Mouse (Mus musculus): ENCODE results near the gene Jak1. TPM values are rescaled to one million over a fixed set of nuclear protein-coding genes. Genes with fewer than 3 reads are reported as not detected.

Jak1 gene
- polyA plus RNA-seq, 2 experiments, result 19.8 to 38.2 TPM

DNA sequence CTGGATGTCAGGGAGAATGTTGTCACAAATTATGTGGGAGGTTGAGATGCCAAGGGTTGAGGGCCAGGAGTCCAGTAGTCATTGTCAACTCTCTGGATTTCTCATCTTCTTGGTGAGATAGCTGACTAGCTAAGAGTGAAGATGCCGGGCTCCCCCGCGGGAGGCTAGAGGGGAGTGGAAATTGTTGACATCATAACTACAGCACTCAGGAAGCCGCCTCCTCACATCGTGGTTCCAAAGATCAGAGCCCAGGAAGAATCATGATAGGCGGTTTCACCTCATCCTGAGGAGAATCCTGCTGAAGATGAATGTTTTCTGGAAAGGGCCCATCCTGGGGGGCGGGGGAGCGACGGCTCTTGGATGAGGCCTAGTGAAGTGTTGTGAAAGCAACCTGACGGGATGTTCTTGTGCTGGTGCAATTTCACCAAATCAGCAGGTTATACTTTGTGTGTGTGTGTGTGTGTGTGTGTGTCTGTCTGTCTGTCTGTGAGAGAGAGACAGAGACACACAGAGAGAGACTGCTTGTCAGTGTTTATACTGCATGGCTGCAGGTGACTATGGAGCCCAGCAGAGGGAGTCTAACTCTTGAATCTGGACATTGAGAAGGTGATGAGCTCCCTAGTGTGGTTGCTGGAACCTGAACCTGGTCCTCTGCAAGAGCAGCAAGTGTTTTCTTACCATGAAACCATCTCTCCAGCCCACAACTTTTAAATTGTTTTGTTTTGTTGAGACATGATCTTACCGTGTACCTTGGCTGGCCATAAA lies 118.0 kb downstream of the Jak1 start:
- Histone ChIP-seq H3K9ac (replicated peaks) (no peak overlapping the region), H3K4me1 (replicated peaks; ENCODE audit: control insufficient read depth in 2 of 2, insufficient read depth in 2 of 2, low read length in 1 of 2) (no peaks in the 10 kb centered on the region), H3K27me3 (ENCODE audit: control insufficient read depth, insufficient read depth, low read length) (no peaks in the 10 kb centered on the region), H3K4me3 (ENCODE audit: insufficient read depth in 1 of 2, low read depth in 2 of 2, low read length in 2 of 2) (no peak overlapping the region), H3K9me3 (ENCODE audit: control insufficient read depth, low read length) (no peaks in the 10 kb centered on the region), H3K36me3 (replicated peaks; ENCODE audit: control insufficient read depth, insufficient read depth, low read depth) (no peaks in the 10 kb centered on the region; the same call in none of the 2 replicates), H3K27ac (no peak overlapping the region), H3K4me2 (ENCODE audit: low read depth) (no peak overlapping the region)
- no peak for ATAC-seq (ENCODE audit: insufficient read depth)
- TF ChIP-seq CTCF (IDR thresholded peaks at IDR 0.05; ENCODE audit: low read depth) (peak; percentile 33; the same call in 1 of the 2 replicates), EP300 (IDR thresholded peaks at IDR 0.05; ENCODE audit: low read depth) (no peak)
- 71% methylated on average over 11 of the region's 11 CpGs for WGBS (ENCODE audit: insufficient replicate concordance)
- no peak for DNase-seq (ENCODE audit: low read depth in 3 of 3, low spot score in 3 of 3)

DNA sequence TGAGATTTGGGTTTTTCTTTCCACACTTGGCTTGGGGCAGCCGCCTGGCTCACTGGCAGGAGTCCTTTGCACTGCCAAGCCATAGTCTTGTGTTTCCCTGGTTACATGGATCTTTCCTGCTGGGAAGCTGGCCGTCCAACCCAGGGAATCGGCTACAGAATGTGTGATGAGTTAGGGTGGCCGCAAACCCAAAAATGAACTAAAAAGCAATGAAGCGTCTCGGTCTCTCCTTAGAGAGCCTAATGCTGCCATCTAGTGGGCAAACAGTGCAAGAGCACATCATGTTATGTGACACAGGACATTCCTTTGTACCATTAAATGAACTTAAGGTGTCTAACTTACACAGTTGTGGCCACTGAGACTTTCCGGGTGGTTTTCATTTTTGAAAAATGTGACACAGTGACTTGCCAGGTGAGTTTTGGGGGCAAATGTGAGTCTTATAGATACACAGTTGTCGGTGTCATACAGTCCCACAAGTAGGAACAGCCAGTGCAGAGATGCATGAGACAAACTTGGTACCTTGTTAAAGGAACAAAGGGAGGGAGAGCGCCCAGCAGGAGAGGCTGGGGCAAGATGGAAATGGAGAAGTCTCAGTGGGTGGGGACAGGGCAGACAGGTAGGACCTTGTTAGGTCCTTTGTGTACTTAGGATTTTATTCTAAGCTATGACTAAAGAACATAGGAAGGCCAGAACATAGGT lies 118.9 kb downstream of the Jak1 start:
- Histone ChIP-seq H3K4me1 (replicated peaks; ENCODE audit: control insufficient read depth in 2 of 2, insufficient read depth in 2 of 2, low read length in 1 of 2) (no peaks in the 10 kb centered on the region), H3K9me3 (ENCODE audit: control insufficient read depth, low read length) (no peaks in the 10 kb centered on the region), H3K27me3 (ENCODE audit: control insufficient read depth, insufficient read depth, low read length) (no peaks in the 10 kb centered on the region), H3K4me2 (ENCODE audit: low read depth) (no peak overlapping the region), H3K36me3 (replicated peaks; ENCODE audit: control insufficient read depth, insufficient read depth, low read depth) (no peaks in the 10 kb centered on the region; the same call in 1 of the 2 replicates), H3K4me3 (ENCODE audit: insufficient read depth in 1 of 2, low read depth in 2 of 2, low read length in 2 of 2) (no peak overlapping the region), H3K9ac (replicated peaks) (no peak overlapping the region), H3K27ac (no peak overlapping the region)
- 31% methylated on average over 9 of the region's 9 CpGs for WGBS (ENCODE audit: insufficient replicate concordance)
- TF ChIP-seq CTCF (IDR thresholded peaks at IDR 0.05; ENCODE audit: low read depth) (peak; percentile 88), EP300 (IDR thresholded peaks at IDR 0.05; ENCODE audit: low read depth) (no peak)
- DNase-seq (ENCODE audit: low read depth in 3 of 3, low spot score in 3 of 3) (peak; percentile 34 to 37 (median 37)), ATAC-seq (ENCODE audit: insufficient read depth) (no peak)

DNA sequence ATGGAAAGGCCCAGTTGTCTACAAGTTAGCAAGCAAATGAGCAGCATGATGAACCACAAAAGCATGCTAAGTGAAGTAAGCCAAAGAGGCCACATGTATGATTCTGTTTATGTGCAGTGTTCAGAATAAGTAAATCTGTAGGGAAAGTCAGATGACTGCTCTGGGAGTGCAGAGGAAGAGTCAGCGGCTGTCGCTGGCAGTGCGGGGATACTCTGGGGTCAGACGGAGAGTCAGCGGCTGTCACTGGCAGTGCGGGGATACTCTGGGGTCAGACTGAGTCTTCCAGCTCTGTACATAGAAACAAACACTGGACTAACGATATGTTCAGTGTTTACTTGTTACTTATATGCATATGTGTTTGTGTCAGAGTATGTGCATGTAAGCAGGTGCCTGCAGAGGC lies 120.3 kb downstream of the Jak1 start:
- ATAC-seq (ENCODE audit: insufficient read depth) (no peak), DNase-seq (ENCODE audit: low read depth in 3 of 3, low spot score in 3 of 3) (no peak)
- no peaks in the 10 kb centered on the region for H3K9me3 ChIP-seq (ENCODE audit: control insufficient read depth, low read length)
- H3K4me2 ChIP-seq (ENCODE audit: low read depth), result no peak overlapping the region
- H3K9ac ChIP-seq (replicated peaks), result no peak overlapping the region
- 78% methylated on average over 7 of the region's 7 CpGs for WGBS (ENCODE audit: insufficient replicate concordance)
- no peak overlapping the region for H3K27ac ChIP-seq
- H3K27me3 ChIP-seq (ENCODE audit: control insufficient read depth, insufficient read depth, low read length), result no peaks in the 10 kb centered on the region
- no peak overlapping the region for H3K4me3 ChIP-seq (ENCODE audit: insufficient read depth in 1 of 2, low read depth in 2 of 2, low read length in 2 of 2)
- TF ChIP-seq CTCF (IDR thresholded peaks at IDR 0.05; ENCODE audit: low read depth) (no peak), EP300 (IDR thresholded peaks at IDR 0.05; ENCODE audit: low read depth) (no peak)
- no peaks in the 10 kb centered on the region for H3K36me3 ChIP-seq (replicated peaks; ENCODE audit: control insufficient read depth, insufficient read depth, low read depth)
- H3K4me1 ChIP-seq (replicated peaks; ENCODE audit: control insufficient read depth in 2 of 2, insufficient read depth in 2 of 2, low read length in 1 of 2), result no peaks in the 10 kb centered on the region

DNA sequence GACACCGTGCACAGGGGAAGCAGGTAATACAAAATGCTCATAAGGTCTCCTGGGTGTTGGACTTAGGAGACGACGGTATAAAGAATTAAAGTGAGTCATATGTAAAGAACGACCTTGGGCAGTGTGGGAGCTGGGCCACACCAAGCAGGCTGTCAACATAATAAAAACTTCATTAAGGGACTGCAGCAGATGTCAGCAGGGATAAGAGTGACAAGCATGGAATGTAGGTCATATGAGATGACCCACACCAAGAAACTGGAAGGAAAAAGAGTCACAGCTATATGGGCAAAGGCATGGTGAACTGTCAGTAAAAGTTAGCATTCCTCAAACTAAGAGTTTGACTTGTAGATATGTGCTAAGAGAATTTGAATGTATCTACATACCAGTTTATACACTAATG lies 120.7 kb downstream of the Jak1 start:
- Histone ChIP-seq H3K4me2 (ENCODE audit: low read depth) (no peak overlapping the region), H3K27me3 (ENCODE audit: control insufficient read depth, insufficient read depth, low read length) (no peaks in the 10 kb centered on the region), H3K9me3 (ENCODE audit: control insufficient read depth, low read length) (no peaks in the 10 kb centered on the region), H3K4me3 (ENCODE audit: insufficient read depth in 1 of 2, low read depth in 2 of 2, low read length in 2 of 2) (no peak overlapping the region), H3K36me3 (replicated peaks; ENCODE audit: control insufficient read depth, insufficient read depth, low read depth) (no peaks in the 10 kb centered on the region), H3K4me1 (replicated peaks; ENCODE audit: control insufficient read depth in 2 of 2, insufficient read depth in 2 of 2, low read length in 1 of 2) (no peaks in the 10 kb centered on the region), H3K27ac (no peak overlapping the region), H3K9ac (replicated peaks) (no peak overlapping the region)
- no peak for DNase-seq (ENCODE audit: low read depth in 3 of 3, low spot score in 3 of 3)
- 66% methylated on average over 4 of the region's 4 CpGs for WGBS (ENCODE audit: insufficient replicate concordance)
- no peak for ATAC-seq (ENCODE audit: insufficient read depth)
- TF ChIP-seq CTCF (IDR thresholded peaks at IDR 0.05; ENCODE audit: low read depth) (no peak), EP300 (IDR thresholded peaks at IDR 0.05; ENCODE audit: low read depth) (no peak)

DNA sequence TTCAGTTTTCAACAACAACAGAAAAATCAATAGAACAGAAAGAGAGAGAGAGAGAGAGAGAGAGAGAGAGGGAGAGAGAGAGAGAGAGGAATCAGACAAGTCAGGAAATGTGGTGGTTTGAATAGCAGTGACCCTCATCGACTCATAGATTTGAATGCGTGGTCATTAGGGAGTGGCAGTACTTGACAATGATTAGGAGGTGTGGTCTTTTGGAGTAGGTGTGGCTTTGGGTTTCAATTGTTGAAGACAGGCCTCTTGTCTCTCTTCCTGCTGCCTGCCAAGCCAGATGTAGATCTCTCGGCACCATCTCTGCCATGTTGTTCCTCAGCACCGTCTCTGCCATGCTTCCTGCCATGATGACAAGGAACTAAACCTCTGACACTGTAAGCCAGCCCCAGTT lies 121.2 kb downstream of the Jak1 start:
- H3K9me3 ChIP-seq (ENCODE audit: control insufficient read depth, low read length), result no peaks in the 10 kb centered on the region
- no peak for DNase-seq (ENCODE audit: low read depth in 3 of 3, low spot score in 3 of 3)
- H3K27me3 ChIP-seq (ENCODE audit: control insufficient read depth, insufficient read depth, low read length), result no peaks in the 10 kb centered on the region
- ATAC-seq (ENCODE audit: insufficient read depth), result no peak
- H3K4me2 ChIP-seq (ENCODE audit: low read depth), result no peak overlapping the region
- no peaks in the 10 kb centered on the region for H3K4me1 ChIP-seq (replicated peaks; ENCODE audit: control insufficient read depth in 2 of 2, insufficient read depth in 2 of 2, low read length in 1 of 2)
- no peak overlapping the region for H3K27ac ChIP-seq
- no peak overlapping the region for H3K9ac ChIP-seq (replicated peaks)
- no peak overlapping the region for H3K4me3 ChIP-seq (ENCODE audit: insufficient read depth in 1 of 2, low read depth in 2 of 2, low read length in 2 of 2)
- no peaks in the 10 kb centered on the region for H3K36me3 ChIP-seq (replicated peaks; ENCODE audit: control insufficient read depth, insufficient read depth, low read depth)
- TF ChIP-seq CTCF (IDR thresholded peaks at IDR 0.05; ENCODE audit: low read depth) (no peak), EP300 (IDR thresholded peaks at IDR 0.05; ENCODE audit: low read depth) (no peak)
- WGBS (ENCODE audit: insufficient replicate concordance), result 42% methylated on average over 4 of the region's 4 CpGs
